Mouse (Mus musculus) ES-Bruce4 (cell line): ENCODE results near the gene Rhbdl3.

Experiments used
- CTCF ChIP-seq: IDR thresholded peaks from one replicate; pipeline ENCODE4 v1.8.1; 2011; ENCODE audit warnings: low read depth, low read length
- EP300 ChIP-seq: IDR thresholded peaks from 2 replicates; pipeline ENCODE4 v1.6.1; 2011; ENCODE audit warnings: low read depth, low read length; ENCODE audit not compliant: insufficient read depth
- POLR2A ChIP-seq: IDR thresholded peaks from one replicate; pipeline ENCODE4 v1.8.1; 2011; ENCODE audit warnings: low read length; ENCODE audit not compliant: insufficient read depth

DNA sequence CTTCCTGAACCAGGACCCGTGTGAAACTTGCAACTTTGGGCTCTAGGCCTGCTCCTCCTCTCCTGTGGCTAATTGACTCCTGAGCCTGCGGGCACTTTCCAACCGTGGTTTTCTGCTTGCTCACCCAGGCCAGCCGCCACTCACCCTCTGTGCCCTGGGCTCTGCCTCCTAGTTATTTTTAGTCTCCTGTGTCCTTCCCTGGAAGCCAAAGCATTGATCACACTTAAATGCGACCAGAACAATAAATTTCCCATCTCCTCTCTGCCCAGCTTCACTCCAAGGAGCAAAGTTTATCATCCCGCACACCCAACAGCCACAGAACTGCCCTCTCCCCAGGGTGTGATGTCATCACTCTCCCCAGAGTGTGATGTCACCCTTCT is 35.6 kb downstream of the Rhbdl3 start:
- TF ChIP-seq CTCF (no peak), POLR2A (no peak), EP300 (no peak)
